Mouse (Mus musculus) intestine, postnatal 0 days (tissue): ENCODE results near the gene Myo10. TPM values are rescaled to one million over a fixed set of nuclear protein-coding genes. Genes with fewer than 3 reads are reported as not detected.

ENCODE experiments used
- ATAC-seq: fragments of 200-750 bp; cut with Nextera tagmentation; 2 replicates; pipeline ENCODE4 v1.8.0; 2017; ENCODE audit warnings: mild to moderate bottlenecking, moderate TSS enrichment, moderate library complexity
- H3K27ac ChIP-seq: fragments of 300-500 bp; sonication (generic); 2 replicates; pipeline ENCODE4 v1.5.1; 2014; ENCODE audit warnings: mild to moderate bottlenecking, low read depth, low read length, moderate library complexity
- H3K27me3 ChIP-seq: fragments of 300-500 bp; sonication (generic); replicated peaks from 2 replicates; pipeline ENCODE4 v1.6.1; 2014; ENCODE audit warnings: low read length, mixed read lengths; ENCODE audit not compliant: control insufficient read depth, insufficient read depth
- H3K36me3 ChIP-seq: fragments of 300-500 bp; sonication (generic); 2 replicates; pipeline ENCODE4 v1.6.1; 2014; ENCODE audit warnings: mild to moderate bottlenecking, moderate library complexity; ENCODE audit not compliant: control insufficient read depth, insufficient read depth
- H3K4me1 ChIP-seq: fragments of 300-500 bp; sonication (generic); replicated peaks from 2 replicates; pipeline ENCODE4 v1.6.1; 2014; ENCODE audit warnings: antibody characterized with exemption, low read length, mixed read lengths; ENCODE audit not compliant: control insufficient read depth, insufficient read depth
- H3K4me2 ChIP-seq: fragments of 300-500 bp; sonication (generic); replicated peaks from 2 replicates; pipeline ENCODE4 v1.6.1; 2014; ENCODE audit warnings: low read depth, mild to moderate bottlenecking, moderate library complexity
- H3K4me3 ChIP-seq: fragments of 300-500 bp; sonication (generic); 2 replicates; pipeline ENCODE4 v1.5.1; 2014; ENCODE audit warnings: low read depth, low read length
- H3K9ac ChIP-seq: fragments of 300-500 bp; sonication (generic); 2 replicates; pipeline ENCODE4 v1.6.1; 2014; ENCODE audit warnings: mild to moderate bottlenecking, low read depth, low read length
- H3K9me3 ChIP-seq: fragments of 300-500 bp; sonication (generic); 2 replicates; pipeline ENCODE4 v1.6.1; 2016; ENCODE audit warnings: mixed run types; ENCODE audit not compliant: control insufficient read depth
- CTCF ChIP-seq: sonication (generic); IDR thresholded peaks from 2 replicates; pipeline ENCODE4 v1.5.1; 2016; ENCODE audit warnings: low read depth, mild to moderate bottlenecking, control low read depth, antibody characterized with exemption, moderate library complexity
- WGBS: fragments of 180-500 bp; shearing (Covaris S2); extraction: QIAGEN DNeasy Blood & Tissue Kit; methylation state at CpG from one replicate; pipeline ENCODE4 v1.1.7; 2014; 5-methylcytosine and 5-hydroxymethylcytosine counted together
- polyA plus RNA-seq: library from polyadenylated mRNA; unstranded; fragments of >200 nt; fragmentation: Nextera tagmentation; extraction: Ambion mirVana; gene quantifications from 2 replicates; pipeline ENCODE4 v1.2.1, GENCODE M21; 2015

The Myo10 gene
- polyA plus RNA-seq, 1 experiment from 2014 or later, result 9.5 TPM

DNA sequence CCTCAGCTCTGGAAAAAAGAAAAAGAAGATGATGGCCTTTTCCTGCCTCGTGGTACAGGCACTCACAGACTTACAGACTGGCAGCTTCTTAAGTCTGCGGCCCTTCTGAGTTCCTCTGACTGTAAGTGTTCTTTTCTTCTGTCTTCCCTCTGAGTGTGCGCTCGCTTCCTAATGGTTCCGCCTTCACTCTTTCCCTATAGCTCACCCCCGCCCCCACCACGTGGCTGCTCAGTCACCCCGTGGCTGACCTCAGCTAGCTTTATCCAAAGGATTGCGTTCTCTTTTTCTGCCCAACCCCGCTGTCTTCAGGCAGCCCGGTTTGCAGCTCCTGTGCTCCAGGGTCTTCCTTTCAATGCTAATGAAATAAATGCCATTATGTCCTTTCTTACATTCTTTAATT lies 129.2 kb downstream of the Myo10 start:
- Histone ChIP-seq H3K36me3 (peaks cover 7% of the 10 kb centered on the region; the same call in 1 of the 2 replicates), H3K4me1 (no peaks in the 10 kb centered on the region), H3K27ac (no peak overlapping the region), H3K9me3 (no peaks in the 10 kb centered on the region), H3K4me2 (no peak overlapping the region), H3K4me3 (no peak overlapping the region), H3K27me3 (no peaks in the 10 kb centered on the region), H3K9ac (no peak overlapping the region)
- WGBS, result 70% methylated on average over 11 of the region's 11 CpGs
- ATAC-seq, result no peak
- no peak for TF ChIP-seq CTCF

DNA sequence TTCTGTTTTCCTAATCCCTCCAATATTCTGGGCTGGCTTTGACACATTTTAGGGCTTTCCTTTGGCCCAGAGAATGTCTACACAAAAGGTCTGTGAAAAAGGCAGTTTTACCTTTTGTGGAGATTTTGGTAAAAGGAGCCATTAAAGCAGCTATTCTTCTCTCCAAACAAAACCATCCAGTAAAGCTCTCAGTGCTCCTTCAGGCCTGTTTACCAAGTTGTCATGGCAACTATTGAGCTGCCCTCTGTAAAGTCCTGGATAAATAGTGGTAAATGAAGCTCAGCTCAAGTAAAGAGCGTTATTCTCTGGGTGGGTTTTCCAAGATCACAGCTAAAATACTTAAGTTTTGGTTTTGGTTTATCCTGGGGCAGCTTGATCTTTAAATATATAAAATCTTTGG lies 130.3 kb downstream of the Myo10 start:
- no peaks in the 10 kb centered on the region for H3K27me3 ChIP-seq
- no peak for ATAC-seq
- no peak overlapping the region for H3K27ac ChIP-seq
- no peaks in the 10 kb centered on the region for H3K9me3 ChIP-seq
- no peaks in the 10 kb centered on the region for H3K4me1 ChIP-seq
- H3K4me3 ChIP-seq, result no peak overlapping the region
- H3K36me3 ChIP-seq, result peaks cover 7% of the 10 kb centered on the region; the same call in 1 of the 2 replicates
- 52% methylated on average over 1 of the region's 1 CpGs for WGBS
- no peak overlapping the region for H3K9ac ChIP-seq
- TF ChIP-seq CTCF, result no peak
- H3K4me2 ChIP-seq, result no peak overlapping the region

DNA sequence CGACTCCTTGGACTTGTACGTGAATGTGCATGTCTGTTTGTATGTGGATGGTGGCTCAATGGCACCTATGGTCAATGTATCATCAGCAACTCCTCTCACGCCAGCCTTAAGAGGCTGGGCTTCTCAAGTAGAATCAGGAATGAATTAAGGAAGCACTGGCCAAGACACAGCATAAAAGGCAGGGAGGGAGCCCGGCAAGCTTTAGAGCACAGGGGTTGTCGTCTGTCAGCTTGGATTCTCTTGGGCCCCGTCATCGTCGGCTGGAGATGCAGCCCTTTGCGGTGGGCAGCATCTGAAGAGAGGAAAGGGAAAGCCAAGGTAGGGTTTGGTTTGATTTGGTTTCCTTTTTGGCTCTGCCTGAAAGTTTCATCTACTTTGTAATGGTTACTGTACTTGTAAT lies 130.7 kb downstream of the Myo10 start:
- Histone ChIP-seq H3K9ac (no peak overlapping the region), H3K27ac (no peak overlapping the region), H3K4me3 (no peak overlapping the region), H3K36me3 (peaks cover 7% of the 10 kb centered on the region; the same call in 1 of the 2 replicates), H3K4me2 (no peak overlapping the region), H3K4me1 (peaks cover 2% of the 10 kb centered on the region; the same call in 1 of the 2 replicates), H3K27me3 (no peaks in the 10 kb centered on the region), H3K9me3 (no peaks in the 10 kb centered on the region)
- ATAC-seq, result no peak
- WGBS, result 60% methylated on average over 9 of the region's 9 CpGs
- TF ChIP-seq CTCF, result no peak

DNA sequence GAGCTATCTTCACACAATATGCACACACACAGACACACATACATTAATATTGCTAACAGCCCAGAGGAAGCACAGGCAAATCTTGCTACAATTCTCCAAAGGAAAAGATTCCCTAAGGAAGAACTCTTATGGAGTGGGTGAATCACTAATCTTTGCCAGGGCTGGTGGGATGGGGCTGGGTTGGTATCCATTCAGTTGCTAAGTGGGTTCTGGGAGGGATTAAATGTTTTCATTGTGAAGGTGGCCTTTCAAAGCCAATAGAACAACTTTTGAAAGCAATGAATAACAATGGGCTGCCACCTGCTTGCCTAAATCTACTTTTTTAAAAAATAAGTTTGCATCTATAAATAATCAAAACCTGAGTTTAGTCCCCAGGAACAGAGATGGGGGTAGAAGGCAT lies 131.6 kb downstream of the Myo10 start:
- Histone ChIP-seq H3K9ac (no peak overlapping the region), H3K4me1 (peaks cover 5% of the 10 kb centered on the region; the same call in 1 of the 2 replicates), H3K27me3 (no peaks in the 10 kb centered on the region), H3K36me3 (peaks cover 5% of the 10 kb centered on the region; the same call in 1 of the 2 replicates), H3K4me2 (no peak overlapping the region), H3K9me3 (no peaks in the 10 kb centered on the region), H3K27ac (no peak overlapping the region), H3K4me3 (no peak overlapping the region)
- no peak for ATAC-seq
- no peak for TF ChIP-seq CTCF

DNA sequence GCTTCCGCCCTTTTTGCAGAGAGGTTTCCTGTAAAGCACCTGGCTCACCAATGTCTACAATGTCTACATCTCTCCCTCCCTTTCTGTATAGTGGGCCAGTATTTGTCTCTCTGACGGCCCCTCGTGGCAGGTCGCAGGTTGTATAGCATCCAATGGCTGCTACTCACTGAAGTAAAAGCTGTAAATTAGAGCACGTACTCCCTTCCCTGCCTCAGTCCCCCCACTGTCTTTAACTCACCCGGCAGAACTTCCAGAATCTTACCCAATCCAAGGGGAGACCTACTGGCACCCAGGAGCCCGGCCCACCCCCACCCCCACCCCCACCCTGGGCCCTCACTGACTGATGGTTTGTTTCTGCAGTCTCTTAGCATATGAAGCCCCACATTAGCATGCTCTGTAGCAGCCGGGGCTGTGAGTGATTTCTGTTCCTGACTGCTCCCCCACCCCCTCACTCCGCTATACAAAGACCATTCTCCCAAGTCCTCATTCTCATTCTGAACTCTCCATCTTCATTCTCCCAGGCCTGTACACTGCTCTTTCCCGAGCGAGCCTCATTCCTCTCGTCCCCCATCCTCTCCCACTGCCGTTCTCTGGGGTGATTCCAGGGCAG lies 132.1 kb downstream of the Myo10 start:
- Histone ChIP-seq H3K9me3 (no peaks in the 10 kb centered on the region), H3K36me3 (peaks cover 4% of the 10 kb centered on the region; the same call in 1 of the 2 replicates), H3K27ac (no peak overlapping the region), H3K9ac (no peak overlapping the region), H3K4me2 (no peak overlapping the region), H3K4me1 (peaks cover 5% of the 10 kb centered on the region; the same call in 1 of the 2 replicates), H3K4me3 (no peak overlapping the region), H3K27me3 (no peaks in the 10 kb centered on the region)
- no peak for ATAC-seq
- WGBS, result 62% methylated on average over 13 of the region's 13 CpGs
- no peak for TF ChIP-seq CTCF

DNA sequence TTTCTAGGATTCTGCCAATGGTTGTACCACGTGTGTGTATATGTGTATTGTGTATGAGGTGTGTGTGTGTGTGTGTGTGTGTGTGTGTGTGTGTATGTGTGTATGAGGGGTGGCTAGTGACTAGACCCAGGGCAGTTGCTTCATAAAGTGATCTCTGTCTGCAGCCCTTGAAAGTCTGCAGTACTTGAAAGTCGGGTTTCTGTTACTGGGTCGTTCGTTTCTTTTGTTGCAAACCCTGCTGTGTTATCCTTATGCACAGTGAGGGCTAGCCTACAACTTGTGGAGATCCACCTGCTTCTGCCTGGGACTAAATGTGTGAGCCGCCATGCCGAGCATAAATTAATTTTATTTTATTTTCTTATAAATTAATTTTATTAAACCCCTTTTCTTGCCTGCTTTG lies 133.2 kb downstream of the Myo10 start:
- 66% methylated on average over 6 of the region's 6 CpGs for WGBS
- no peak for TF ChIP-seq CTCF
- H3K4me3 ChIP-seq, result no peak overlapping the region
- no peak overlapping the region; the same call in 1 of the 2 replicates for H3K4me2 ChIP-seq
- H3K36me3 ChIP-seq, result peaks cover 4% of the 10 kb centered on the region; the same call in 1 of the 2 replicates
- H3K27ac ChIP-seq, result no peak overlapping the region
- H3K9ac ChIP-seq, result no peak overlapping the region
- no peaks in the 10 kb centered on the region for H3K9me3 ChIP-seq
- ATAC-seq, result no peak
- peaks cover 5% of the 10 kb centered on the region; the same call in 1 of the 2 replicates for H3K4me1 ChIP-seq
- H3K27me3 ChIP-seq, result no peaks in the 10 kb centered on the region
